Mouse (Mus musculus) heart, adult 9 months (tissue): ENCODE results near the gene Treml2.
"Not testable (repeated sequence)": the region's sequence is repeated elsewhere in the genome, so short reads cannot be mapped to it uniquely, and the experiment has no call there.

Experiments used
- DNase-seq, 2 experiments: peaks; one replicate each; pipeline ENCODE4 v3.0.0; 2022; ENCODE audit warnings: low spot score in 2 of 2

The Treml2 gene

DNA sequence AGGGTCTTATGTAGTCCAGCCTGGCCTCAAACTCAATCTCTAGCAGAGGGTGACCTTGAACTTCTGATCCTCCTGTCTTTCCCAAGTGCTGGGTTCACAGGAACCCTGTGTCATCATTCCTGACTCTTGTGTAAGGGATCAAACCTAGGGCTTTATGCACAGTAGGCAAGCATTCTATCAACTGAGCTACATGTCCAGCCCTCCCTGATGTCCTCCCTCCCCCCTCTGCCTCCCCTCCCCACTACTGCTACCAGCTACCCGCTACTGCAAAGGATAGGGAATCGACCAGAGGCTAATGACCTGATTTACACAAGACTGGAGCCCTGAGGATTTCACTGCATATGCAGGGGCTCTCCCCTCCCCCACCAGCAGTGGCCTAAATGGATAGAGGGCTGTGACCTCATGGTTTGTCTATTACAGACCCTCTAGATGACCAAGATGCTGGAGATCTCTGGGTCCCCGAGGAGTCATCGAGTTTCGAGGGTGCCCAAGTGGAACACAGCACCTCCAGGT, 51.4 kb downstream of the Treml2 start:
- no peak for DNase-seq

DNA sequence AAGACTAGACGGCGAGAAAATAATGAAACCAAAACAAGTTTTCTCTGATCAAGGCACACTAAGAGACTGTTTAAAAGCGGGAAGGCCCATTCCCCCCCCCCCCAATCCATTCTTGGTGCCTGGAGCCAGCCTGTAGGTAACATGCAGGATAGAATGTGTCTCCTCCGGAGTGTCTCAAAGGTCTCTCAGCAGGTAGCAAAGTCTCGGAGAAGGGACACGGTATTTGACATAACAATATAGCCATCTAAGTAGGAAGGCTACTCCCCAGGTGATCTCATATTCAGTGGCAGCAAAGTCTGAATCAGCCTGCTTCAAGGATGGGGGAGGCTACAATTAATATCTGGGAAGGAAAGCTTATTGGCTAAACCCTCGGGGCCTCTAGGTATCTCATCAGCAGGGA, 53.7 kb downstream of the Treml2 start:
- not testable (repeated sequence) for DNase-seq

DNA sequence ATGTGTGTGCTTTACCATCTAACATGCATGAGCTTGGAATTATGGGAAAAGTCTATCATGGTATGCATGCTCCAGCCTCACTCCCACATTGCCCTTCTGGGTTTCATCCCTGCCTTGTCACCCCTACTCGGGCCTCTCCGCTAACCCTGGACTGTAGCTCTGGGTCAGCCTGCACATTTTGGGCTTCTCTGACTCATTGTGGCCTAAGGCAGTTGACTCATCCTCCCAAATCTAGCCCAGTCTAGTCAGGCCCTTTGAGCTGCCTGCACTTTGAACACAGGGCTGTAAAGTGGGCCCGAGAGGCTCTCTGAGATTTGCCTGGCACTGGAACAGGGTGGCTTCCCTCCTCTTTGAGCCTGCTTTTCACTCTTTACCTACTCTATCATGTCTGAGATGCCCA, 56.5 kb downstream of the Treml2 start:
- DNase-seq, result no peak

DNA sequence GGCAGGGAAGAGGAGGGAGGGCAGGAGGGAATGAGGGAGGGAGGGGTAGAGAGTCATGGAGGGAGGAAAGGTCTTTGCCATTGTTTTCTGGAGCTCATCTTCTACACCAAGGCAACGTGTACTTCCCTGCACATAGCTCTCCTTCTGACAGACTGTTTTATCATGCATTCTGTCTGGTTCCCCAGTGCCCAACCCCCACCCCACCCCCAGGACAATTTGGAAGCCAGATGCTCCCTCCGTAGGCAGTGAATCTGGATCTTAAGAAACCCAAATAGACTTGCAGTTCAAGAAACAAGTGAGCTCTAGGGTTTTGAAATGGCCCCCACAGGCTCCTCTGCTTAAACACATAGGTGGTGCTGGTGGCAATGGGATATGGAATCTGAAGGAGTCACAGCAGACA, 58.6 kb downstream of the Treml2 start:
- DNase-seq, result no peak

DNA sequence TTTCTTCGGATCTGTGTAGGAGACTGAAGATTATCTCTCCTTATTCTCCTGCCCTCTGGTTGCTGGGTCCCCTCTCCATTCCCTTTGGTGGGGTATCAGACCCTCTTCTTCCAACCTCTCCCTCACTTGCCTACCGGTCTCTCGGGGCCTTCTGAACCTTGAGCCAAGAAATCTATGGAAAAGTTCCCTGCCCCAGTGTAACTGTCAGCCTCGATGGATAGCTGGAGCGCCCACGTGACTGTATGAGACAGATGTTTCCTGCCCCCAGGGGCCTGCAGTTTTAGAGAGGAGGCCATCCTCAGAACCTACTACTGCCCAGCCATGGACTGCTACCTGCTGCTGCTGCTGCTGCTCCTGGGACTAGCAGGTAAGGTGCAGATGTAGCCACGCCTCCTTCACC, 60.3 kb downstream of the Treml2 start, which contains the start of gene Treml1:
TSS of gene Treml1 (plus strand) at position 301 of the 400 bp plus-strand sequence.
- no peak for DNase-seq

DNA sequence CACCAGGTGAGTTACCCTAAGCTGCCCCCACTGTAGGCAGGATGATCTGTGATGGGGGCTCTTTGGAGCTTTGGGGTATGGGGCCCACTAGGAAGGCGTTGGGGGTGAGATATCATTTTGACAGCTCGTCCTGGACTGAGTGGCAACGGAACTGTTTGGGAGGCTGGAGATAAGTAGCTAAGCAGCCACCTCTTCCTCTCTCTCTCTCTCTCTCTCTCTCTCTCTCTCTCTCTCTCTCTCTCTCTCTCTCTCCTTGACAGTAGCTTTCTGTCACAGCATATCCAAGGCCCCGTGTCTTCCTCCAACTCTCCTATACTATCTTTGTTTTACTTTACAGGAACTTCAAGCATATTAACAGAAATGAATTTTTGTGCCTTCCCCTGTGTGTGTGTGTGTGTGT, 61.2 kb downstream of the Treml2 start:
- DNase-seq, result no peak
